Mouse (Mus musculus) layer of hippocampus, adult 18-20 months (tissue): ENCODE results near the gene Rbm44. TPM values are rescaled to one million over a fixed set of nuclear protein-coding genes. Genes with fewer than 3 reads are reported as not detected.
A peak's percentile ranks its signal among the peaks of the same experiment; 100 is the strongest.

ENCODE experiments used
- DNase-seq, 2 experiments: peaks; one replicate each; pipeline ENCODE4 v3.0.0; 2022; ENCODE audit warnings: low spot score in 2 of 2
- total RNA-seq, 2 experiments: library from RNA; stranded (reverse); gene quantifications; 2 replicates each; pipeline ENCODE4 v1.2.3; 2021

Gene Rbm44
- total RNA-seq, 2 experiments from 2014 or later = 0.10 TPM; not detected in 1

GRCm38 (mm10) chr1:91207334-91208074 lies 62.6 kb downstream of the Rbm44 start:
- no peak for DNase-seq

GRCm38 (mm10) chr1:91209343-91209742 lies 64.5 kb downstream of the Rbm44 start:
- no peak for DNase-seq

GRCm38 (mm10) chr1:91209785-91210184 lies 64.9 kb downstream of the Rbm44 start:
- DNase-seq = peak; percentile 86 to 89

- peak; percentile 59 to 84 for DNase-seq
These were observed 66.2 kb downstream of the Rbm44 start for GRCm38 (mm10) chr1:91211099-91211498.

- DNase-seq = no peak
These were observed 66.7 kb downstream of the Rbm44 start for GRCm38 (mm10) chr1:91211591-91212008.

- no peak for DNase-seq
These were observed 70.4 kb downstream of the Rbm44 start for GRCm38 (mm10) chr1:91215264-91215663.

GRCm38 (mm10) chr1:91215981-91216380 lies 71.1 kb downstream of the Rbm44 start:
- no peak for DNase-seq

- DNase-seq = no peak
These were observed 71.8 kb downstream of the Rbm44 start for GRCm38 (mm10) chr1:91216504-91217267.

GRCm38 (mm10) chr1:91219641-91220321 lies 74.9 kb downstream of the Rbm44 start:
- no peak for DNase-seq

- no peak for DNase-seq
These were observed 75.4 kb downstream of the Rbm44 start for GRCm38 (mm10) chr1:91220322-91220672.

Other genes with a start within 250 kb of the Rbm44 start
- 1 to 10 TPM; 2.7 to 2.8 TPM for gene Mlph, start 230.0 kb upstream of the Rbm44 start, total RNA-seq
- not detected for gene Prlh, start 192.0 kb upstream of the Rbm44 start, total RNA-seq
- gene Rab17, start 175.4 kb upstream of the Rbm44 start, total RNA-seq = not detected
- 10 to 100 TPM; 68.3 to 69.9 TPM for gene Lrrfip1, start 146.4 kb upstream of the Rbm44 start, total RNA-seq
- 10 to 100 TPM; 58.6 to 64.0 TPM for gene Ramp1, start 34.7 kb downstream of the Rbm44 start, total RNA-seq
- 10 to 100 TPM; 45.8 to 48.8 TPM for gene Ube2f, start 105.2 kb downstream of the Rbm44 start, total RNA-seq
- 10 to 100 TPM; 18.0 to 22.3 TPM for gene Scly, start 153.2 kb downstream of the Rbm44 start, total RNA-seq
- under 1 TPM in 1 of 2 experiments, not detected in 1; 0.07 TPM for gene Espnl, start 177.0 kb downstream of the Rbm44 start, total RNA-seq
- gene Klhl30, start 205.9 kb downstream of the Rbm44 start, total RNA-seq = under 1 TPM in 1 of 2 experiments, not detected in 1; 0.10 TPM
- gene Erfe, start 221.3 kb downstream of the Rbm44 start, total RNA-seq = not detected